Mouse (Mus musculus): ENCODE measurements around the gene Ankrd45.
"Not testable (repeated sequence)": the region's sequence is repeated elsewhere in the genome, so short reads cannot be mapped to it uniquely, and the experiment has no call there.

Gene Ankrd45

GRCm38 (mm10) chr1:161142531-161143159, at the start of gene Ankrd45:
Ankrd45 (plus strand) TSS chr1:161142691.
- DNase-seq (ENCODE audit: low spot score in 2 of 2), result peak in 1 of 2 experiments; percentile 68

DNA sequence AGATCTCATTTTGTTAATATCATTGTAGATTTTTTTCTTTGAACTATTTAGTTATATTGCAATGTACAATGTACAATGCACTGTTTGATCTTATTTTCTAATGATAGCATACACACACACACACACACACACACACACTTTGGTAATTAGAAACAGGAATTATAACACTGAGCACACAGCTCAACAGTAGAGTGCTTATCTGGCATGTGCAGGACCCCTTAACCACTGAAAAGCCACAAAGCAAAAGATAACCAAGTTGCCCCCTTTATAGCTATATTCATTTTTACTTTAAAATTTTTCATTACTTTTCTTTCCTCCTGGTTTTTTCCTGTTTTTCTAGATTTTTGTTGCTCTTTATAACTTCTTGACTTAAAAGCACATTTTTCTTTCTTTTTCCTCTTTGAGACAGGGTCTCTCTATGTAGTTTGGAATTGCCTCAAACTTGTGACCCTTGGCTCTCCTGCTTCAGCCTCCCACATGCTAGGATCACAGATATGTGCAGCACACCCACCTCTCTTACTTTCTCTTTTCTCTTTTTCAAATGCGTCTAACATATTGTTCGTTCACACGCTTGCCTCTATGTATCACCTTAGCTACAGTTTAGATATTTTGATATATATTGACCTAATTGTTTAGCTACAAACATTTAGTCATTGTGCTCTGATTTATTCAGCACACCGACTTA, 42.6 kb upstream of the Ankrd45 start:
- DNase-seq (ENCODE audit: low spot score in 2 of 2), result no peak

GRCm38 (mm10) chr1:161103842-161104241, 38.6 kb upstream of the Ankrd45 start:
- DNase-seq (ENCODE audit: low spot score in 2 of 2), result no peak

DNA sequence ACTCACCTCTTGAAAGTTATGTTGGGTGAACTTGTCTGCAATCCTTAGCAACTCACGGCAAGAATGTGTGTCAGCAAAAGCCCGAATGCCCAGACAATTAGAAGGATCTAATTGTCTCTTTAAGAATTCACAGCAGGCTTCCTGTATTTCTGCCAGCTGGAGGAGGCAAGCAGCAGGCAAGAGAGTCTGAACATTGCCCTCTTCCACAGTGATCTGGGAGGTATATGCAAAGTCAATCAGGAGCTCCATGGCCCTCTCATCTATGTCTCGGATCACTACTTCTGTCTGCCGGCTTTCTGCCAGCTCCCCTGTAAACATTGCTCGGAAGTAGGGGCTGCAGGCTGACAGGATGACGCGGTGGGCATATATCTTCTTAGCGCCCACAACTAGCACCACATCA, 33.3 kb upstream of the Ankrd45 start:
- DNase-seq (ENCODE audit: low spot score in 2 of 2), result no peak

GRCm38 (mm10) chr1:161114591-161114990, 27.9 kb upstream of the Ankrd45 start:
- DNase-seq (ENCODE audit: low spot score in 2 of 2), result no peak

GRCm38 (mm10) chr1:161122661-161123418, 19.7 kb upstream of the Ankrd45 start:
- DNase-seq (ENCODE audit: low spot score in 2 of 2), result no peak

GRCm38 (mm10) chr1:161126461-161126860, 16.0 kb upstream of the Ankrd45 start:
- DNase-seq (ENCODE audit: low spot score in 2 of 2), result no peak

GRCm38 (mm10) chr1:161130726-161131664, 11.5 kb upstream of the Ankrd45 start, which contains the start of gene Klhl20:
Klhl20 (minus strand) TSS chr1:161131511.
- DNase-seq (ENCODE audit: low spot score in 2 of 2), result peak; percentile 91 to 95

DNA sequence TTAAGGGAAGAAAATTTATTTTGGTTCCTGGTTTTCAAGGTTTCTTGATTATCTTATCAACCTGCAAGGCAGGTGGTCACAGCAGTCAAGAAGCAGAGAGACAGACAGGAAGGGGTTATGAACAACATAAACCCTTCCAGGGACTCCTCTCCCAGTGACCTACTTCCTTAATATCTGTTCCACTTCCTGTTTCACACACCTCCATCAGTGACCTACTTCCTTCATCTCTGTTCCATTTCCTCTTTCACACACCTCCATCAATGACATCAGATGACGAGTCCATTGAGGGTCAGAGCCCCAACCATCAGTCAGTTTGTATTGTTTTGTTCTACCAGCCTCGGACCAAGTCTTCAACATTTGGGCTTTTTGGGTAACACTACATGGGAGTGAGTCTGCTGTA, 3.0 kb upstream of the Ankrd45 start:
- DNase-seq (ENCODE audit: low spot score in 2 of 2), result no peak

GRCm38 (mm10) chr1:161140026-161140762, 2.3 kb upstream of the Ankrd45 start:
- no peak for DNase-seq (ENCODE audit: low spot score in 2 of 2)

GRCm38 (mm10) chr1:161143216-161143615, 725 bp downstream of the Ankrd45 start:
- DNase-seq (ENCODE audit: low spot score in 2 of 2), result no peak

- DNase-seq (ENCODE audit: low spot score in 2 of 2), result not testable (repeated sequence)
Measured at GRCm38 (mm10) chr1:161145611-161146010, 3.1 kb downstream of the Ankrd45 start.

- no peak for DNase-seq (ENCODE audit: low spot score in 2 of 2)
Measured at GRCm38 (mm10) chr1:161147888-161148287, 5.4 kb downstream of the Ankrd45 start.

- no peak for DNase-seq (ENCODE audit: low spot score in 2 of 2)
Measured at GRCm38 (mm10) chr1:161151098-161151497, 8.6 kb downstream of the Ankrd45 start.

DNA sequence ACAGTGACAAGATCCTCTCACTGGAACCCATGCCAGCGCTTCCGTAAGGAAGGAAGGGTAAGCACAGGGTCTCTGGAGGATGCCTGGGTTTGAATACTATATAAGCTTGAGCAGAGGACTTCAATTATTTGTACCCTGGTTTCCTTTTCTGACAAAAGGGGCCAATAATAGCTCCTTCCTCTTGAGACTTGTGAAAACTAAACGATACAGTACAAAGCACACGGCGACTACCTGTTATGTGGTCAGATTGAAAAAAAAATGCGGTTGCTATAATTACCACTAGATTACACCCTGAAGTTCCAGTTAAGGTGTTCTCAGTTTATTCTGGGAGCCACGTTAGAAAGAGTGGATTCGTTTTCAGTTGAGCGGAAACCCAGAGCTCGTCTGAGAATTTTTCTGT, 14.1 kb downstream of the Ankrd45 start:
- no peak for DNase-seq (ENCODE audit: low spot score in 2 of 2)

DNA sequence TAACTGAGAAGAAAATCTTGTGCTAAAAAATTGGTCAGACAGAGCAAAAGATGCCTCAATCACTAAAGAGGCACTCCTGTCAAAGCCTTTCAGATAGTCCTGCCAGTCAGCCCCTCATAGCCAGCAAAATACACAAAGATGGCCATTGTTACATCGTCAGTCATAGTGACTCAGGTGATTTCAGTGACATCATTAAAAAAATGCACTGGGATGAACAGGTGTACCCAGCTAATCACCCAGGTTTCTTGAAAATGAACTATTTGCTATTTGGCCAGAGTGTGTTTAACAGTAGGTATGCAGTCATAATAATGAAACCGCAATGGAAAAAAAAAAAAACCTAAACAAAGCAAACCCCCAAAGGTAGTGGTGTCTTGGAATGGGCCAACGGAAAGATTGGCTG, 16.7 kb downstream of the Ankrd45 start, which contains the start of gene Tex50:
TSS of gene Tex50 (minus strand) at position 101 of the 400 bp plus-strand sequence.
- no peak for DNase-seq (ENCODE audit: low spot score in 2 of 2)

DNA sequence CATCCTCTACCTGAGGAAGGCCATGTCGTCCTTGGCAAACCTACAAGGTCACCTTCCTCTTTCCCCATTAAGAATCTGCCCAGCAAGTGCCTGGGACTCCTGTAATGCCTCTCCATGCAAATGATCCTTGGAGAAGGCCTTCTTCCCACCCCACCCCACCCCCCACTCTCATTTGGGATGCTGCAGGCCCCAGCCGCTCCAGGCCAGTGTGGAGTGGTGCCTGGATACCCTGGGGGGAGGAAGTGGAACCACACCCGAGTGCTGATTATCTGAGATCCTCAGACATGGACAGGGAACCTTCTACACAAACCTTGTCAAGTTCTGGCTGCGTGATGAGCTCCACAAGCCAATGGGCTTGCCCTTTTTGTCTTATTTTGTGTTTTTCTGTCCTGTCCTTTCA, 17.8 kb downstream of the Ankrd45 start:
- DNase-seq (ENCODE audit: low spot score in 2 of 2), result no peak

- DNase-seq (ENCODE audit: low spot score in 2 of 2), result peak; percentile 76 to 89
Measured at GRCm38 (mm10) chr1:161170651-161171050, 28.2 kb downstream of the Ankrd45 start.

DNA sequence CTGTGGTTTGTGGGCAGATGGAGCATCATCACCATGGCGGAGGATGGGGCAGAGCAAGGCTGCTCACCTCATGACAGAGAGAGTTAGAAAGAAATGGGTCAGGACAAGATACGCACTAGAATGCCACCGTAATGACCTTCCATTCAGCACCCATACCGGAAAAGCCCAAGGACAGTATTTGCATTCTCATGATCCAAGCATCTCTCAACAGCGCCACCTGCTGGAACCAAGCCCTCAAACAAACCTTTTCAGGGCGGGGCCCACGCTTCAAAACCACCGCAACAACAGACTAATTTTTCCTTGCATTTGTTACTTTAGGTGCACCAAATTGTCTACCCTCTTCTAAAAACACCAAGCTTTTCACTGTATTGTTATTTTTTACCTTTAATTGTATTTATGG, 38.2 kb downstream of the Ankrd45 start:
- peak; percentile 66 to 89 for DNase-seq (ENCODE audit: low spot score in 2 of 2)

DNA sequence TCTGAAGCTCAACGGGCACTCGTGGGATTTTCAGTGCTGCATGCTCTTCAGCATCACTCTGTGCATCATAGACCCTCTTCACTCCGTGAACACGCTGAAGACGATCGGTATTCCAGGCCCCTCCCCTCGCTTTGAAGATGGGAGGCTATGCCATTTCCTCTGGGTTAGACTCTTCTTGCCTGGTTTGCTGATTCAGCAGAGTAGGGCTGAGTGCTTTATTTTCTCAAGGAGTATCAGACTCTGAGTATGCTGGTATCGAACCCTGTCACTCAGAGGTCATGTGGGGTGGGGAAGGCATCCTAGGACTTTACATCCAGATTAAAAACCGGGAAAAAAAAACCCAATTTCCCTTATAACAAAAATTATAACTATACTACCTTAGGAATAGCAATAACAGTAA, 39.9 kb downstream of the Ankrd45 start:
- DNase-seq (ENCODE audit: low spot score in 2 of 2), result no peak

GRCm38 (mm10) chr1:161183677-161184076, 41.2 kb downstream of the Ankrd45 start:
- DNase-seq (ENCODE audit: low spot score in 2 of 2), result no peak

Measured in spleen, postnatal 4 days (tissue).